Mouse (Mus musculus): ENCODE data around the gene Tnfrsf17. TPM values are rescaled to one million over a fixed set of nuclear protein-coding genes. Genes with fewer than 3 reads are reported as not detected.

The Tnfrsf17 gene
- polyA plus RNA-seq, 1 experiment from 2014 or later, result not detected

- Histone ChIP-seq H3K36me3 (ENCODE audit: insufficient read depth, low read length) (0 out of 2 replicates have a peak, but pooled peaks cover 2% of the 10 kb centered on the region), H3K4me2 (replicated peaks; ENCODE audit: low read depth, low read length) (no peak overlapping the region), H3K9ac (replicated peaks; ENCODE audit: low read length) (no peak overlapping the region), H3K27me3 (ENCODE audit: insufficient read depth, low read length) (no peaks in the 10 kb centered on the region), H3K27ac (ENCODE audit: low read length) (peak overlapping the region; percentile 92; the same call in 1 of the 2 replicates), H3K9me3 (ENCODE audit: low read length) (no peaks in the 10 kb centered on the region), H3K4me1 (ENCODE audit: insufficient read depth, low read length) (peaks cover 31% of the 10 kb centered on the region), H3K4me3 (ENCODE audit: low read length) (no peak overlapping the region)
- ATAC-seq (ENCODE audit: low FRiP score, low TSS enrichment), result no peak
- 67% methylated on average over 1 of the region's 1 CpGs for WGBS
These were observed 53.2 kb downstream of the Tnfrsf17 start for GRCm38 (mm10) chr16:11366851-11367250.

- no peaks in the 10 kb centered on the region for H3K9me3 ChIP-seq (ENCODE audit: low read length)
- WGBS, result 84% methylated on average over 3 of the region's 3 CpGs
- H3K27me3 ChIP-seq (ENCODE audit: insufficient read depth, low read length), result no peaks in the 10 kb centered on the region
- H3K4me2 ChIP-seq (replicated peaks; ENCODE audit: low read depth, low read length), result no peak overlapping the region
- no peak overlapping the region for H3K4me3 ChIP-seq (ENCODE audit: low read length)
- no peak for ATAC-seq (ENCODE audit: low FRiP score, low TSS enrichment)
- H3K27ac ChIP-seq (ENCODE audit: low read length), result peak overlapping the region; percentile 48; the same call in 1 of the 2 replicates
- H3K36me3 ChIP-seq (ENCODE audit: insufficient read depth, low read length), result 0 out of 2 replicates have a peak, but pooled peaks cover 2% of the 10 kb centered on the region
- H3K9ac ChIP-seq (replicated peaks; ENCODE audit: low read length), result 0 out of 2 replicates have a peak overlapping the region, but pooled peaks have one; percentile 26
- peaks cover 31% of the 10 kb centered on the region for H3K4me1 ChIP-seq (ENCODE audit: insufficient read depth, low read length)
These were observed 54.8 kb downstream of the Tnfrsf17 start for GRCm38 (mm10) chr16:11368412-11368811.

- 0 out of 2 replicates have a peak, but pooled peaks have one; percentile 28 for ATAC-seq (ENCODE audit: low FRiP score, low TSS enrichment)
- Histone ChIP-seq H3K4me3 (ENCODE audit: low read length) (no peak overlapping the region), H3K9me3 (ENCODE audit: low read length) (no peaks in the 10 kb centered on the region), H3K36me3 (ENCODE audit: insufficient read depth, low read length) (0 out of 2 replicates have a peak, but pooled peaks cover 2% of the 10 kb centered on the region), H3K27ac (ENCODE audit: low read length) (peak overlapping the region; percentile 48), H3K9ac (replicated peaks; ENCODE audit: low read length) (peak overlapping the region; percentile 23; the same call in 1 of the 2 replicates), H3K27me3 (ENCODE audit: insufficient read depth, low read length) (no peaks in the 10 kb centered on the region), H3K4me1 (ENCODE audit: insufficient read depth, low read length) (peaks cover 31% of the 10 kb centered on the region), H3K4me2 (replicated peaks; ENCODE audit: low read depth, low read length) (no peak overlapping the region)
- 34% methylated on average over 4 of the region's 4 CpGs for WGBS
These were observed 55.5 kb downstream of the Tnfrsf17 start for GRCm38 (mm10) chr16:11369162-11369561.

GRCm38 (mm10) chr16:11369642-11370041, 56.0 kb downstream of the Tnfrsf17 start:
- Histone ChIP-seq H3K4me3 (ENCODE audit: low read length) (no peak overlapping the region), H3K9ac (replicated peaks; ENCODE audit: low read length) (no peak overlapping the region), H3K4me2 (replicated peaks; ENCODE audit: low read depth, low read length) (no peak overlapping the region), H3K4me1 (ENCODE audit: insufficient read depth, low read length) (peaks cover 31% of the 10 kb centered on the region), H3K9me3 (ENCODE audit: low read length) (no peaks in the 10 kb centered on the region), H3K27me3 (ENCODE audit: insufficient read depth, low read length) (no peaks in the 10 kb centered on the region), H3K36me3 (ENCODE audit: insufficient read depth, low read length) (0 out of 2 replicates have a peak, but pooled peaks cover 2% of the 10 kb centered on the region), H3K27ac (ENCODE audit: low read length) (peak overlapping the region; percentile 48)
- 0 out of 2 replicates have a peak, but pooled peaks have one; percentile 35 for ATAC-seq (ENCODE audit: low FRiP score, low TSS enrichment)
- 22% methylated on average over 1 of the region's 1 CpGs for WGBS

Other genes with a start within 250 kb of the Tnfrsf17 start
- gene Litaf, start 247.7 kb upstream of the Tnfrsf17 start, polyA plus RNA-seq (2015; fragmentation: Nextera tagmentation; extraction: Ambion mirVana), result 134 and 138 TPM in 2 replicates
- gene Txndc11, start 179.2 kb upstream of the Tnfrsf17 start, polyA plus RNA-seq (2015; fragmentation: Nextera tagmentation; extraction: Ambion mirVana), result 33.4 and 34.8 TPM in 2 replicates
- 90.9 and 98.1 TPM in 2 replicates for gene Zc3h7a, start 137.4 kb upstream of the Tnfrsf17 start, polyA plus RNA-seq (2015; fragmentation: Nextera tagmentation; extraction: Ambion mirVana)
- 179 and 182 TPM in 2 replicates for gene Rsl1d1, start 110.5 kb upstream of the Tnfrsf17 start, polyA plus RNA-seq (2015; fragmentation: Nextera tagmentation; extraction: Ambion mirVana)
- gene Gspt1, start 59.5 kb upstream of the Tnfrsf17 start, polyA plus RNA-seq (2015; fragmentation: Nextera tagmentation; extraction: Ambion mirVana), result 66.6 and 76.6 TPM in 2 replicates
- gene Snx29, start 9.1 kb downstream of the Tnfrsf17 start, polyA plus RNA-seq (2015; fragmentation: Nextera tagmentation; extraction: Ambion mirVana), result 15.7 and 23.2 TPM in 2 replicates

All from kidney, embryonic 16.5 days (tissue).